Mouse (Mus musculus): ENCODE results near the gene Gpn2.

Gpn2 gene

DNA sequence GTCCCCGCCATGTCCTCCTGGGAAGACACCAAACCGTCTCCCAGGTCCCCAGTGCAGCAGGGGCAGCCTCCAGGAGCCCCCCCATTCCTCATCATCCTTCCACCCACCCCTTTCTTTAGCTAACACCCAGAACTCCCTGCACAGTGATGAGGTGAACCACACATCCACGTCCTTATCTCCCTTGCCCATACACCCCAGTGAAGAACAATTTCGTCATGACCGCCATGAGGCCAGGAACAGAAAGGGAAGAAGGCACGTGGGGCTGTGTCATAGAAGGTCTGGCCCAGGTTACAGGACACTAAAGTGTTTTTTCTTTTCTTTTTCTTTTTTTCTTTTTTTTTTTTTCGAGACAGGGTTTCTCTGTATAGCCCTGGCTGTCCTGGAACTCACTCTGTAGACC lies 40.7 kb downstream of the Gpn2 start:
- in situ Hi-C loops (cut with MboI, MseI): no loop called here

GRCm38 (mm10) chr4:133625621-133626071 lies 41.5 kb downstream of the Gpn2 start:
- in situ Hi-C loops (cut with MboI, MseI): no loop called here

DNA sequence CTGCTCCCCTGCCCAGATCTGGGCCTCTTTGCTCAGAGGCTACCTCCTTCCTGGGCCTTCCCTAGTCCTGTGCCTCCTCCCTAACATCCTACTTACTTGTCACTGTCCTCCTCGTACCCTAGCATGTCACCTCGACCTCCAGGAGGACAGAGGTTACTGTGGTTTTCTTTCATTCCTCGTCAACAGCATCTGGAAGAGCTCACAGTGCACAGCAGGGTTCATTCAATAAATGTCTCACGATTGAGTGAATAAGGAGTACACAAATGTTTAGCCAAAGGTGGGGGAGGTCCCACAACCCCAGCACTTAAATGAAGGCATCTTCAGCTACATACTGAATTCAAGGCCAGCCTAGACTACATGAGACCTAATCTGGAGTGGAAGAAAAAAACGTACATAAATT lies 42.1 kb downstream of the Gpn2 start:
- in situ Hi-C loops (cut with MboI, MseI): no loop called here

DNA sequence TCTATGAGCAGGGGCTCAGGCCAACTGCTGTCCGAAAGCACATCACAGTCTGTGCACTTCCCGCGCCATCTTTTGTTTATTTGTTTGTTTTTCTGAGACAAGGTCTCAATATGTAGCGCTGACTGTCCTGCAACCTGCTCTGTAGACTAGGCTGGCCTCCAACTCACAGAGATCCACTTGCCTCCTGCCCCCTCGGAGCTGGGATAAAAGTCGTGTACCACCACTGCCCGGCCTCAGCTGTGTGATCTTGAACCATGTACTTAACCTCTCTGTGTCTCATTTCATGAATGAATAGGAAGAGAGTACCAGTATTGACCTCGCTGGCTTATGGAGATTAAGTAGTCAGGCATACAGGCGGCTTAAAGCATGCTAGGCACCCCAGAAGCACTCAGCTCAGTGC lies 42.5 kb downstream of the Gpn2 start:
- in situ Hi-C loops (cut with MboI, MseI): no loop called here

- in situ Hi-C loops (cut with MboI, MseI): no loop called here
Measured at GRCm38 (mm10) chr4:133627039-133627438, 42.9 kb downstream of the Gpn2 start.

GRCm38 (mm10) chr4:133628517-133628916 lies 44.4 kb downstream of the Gpn2 start:
- in situ Hi-C loops (cut with MboI, MseI): no loop called here

- in situ Hi-C loops (cut with MboI, MseI): no loop called here
Measured at GRCm38 (mm10) chr4:133629191-133629590, 45.0 kb downstream of the Gpn2 start.

GRCm38 (mm10) chr4:133630326-133630920 lies 46.3 kb downstream of the Gpn2 start:
- in situ Hi-C loops (cut with MboI, MseI): no loop called here

DNA sequence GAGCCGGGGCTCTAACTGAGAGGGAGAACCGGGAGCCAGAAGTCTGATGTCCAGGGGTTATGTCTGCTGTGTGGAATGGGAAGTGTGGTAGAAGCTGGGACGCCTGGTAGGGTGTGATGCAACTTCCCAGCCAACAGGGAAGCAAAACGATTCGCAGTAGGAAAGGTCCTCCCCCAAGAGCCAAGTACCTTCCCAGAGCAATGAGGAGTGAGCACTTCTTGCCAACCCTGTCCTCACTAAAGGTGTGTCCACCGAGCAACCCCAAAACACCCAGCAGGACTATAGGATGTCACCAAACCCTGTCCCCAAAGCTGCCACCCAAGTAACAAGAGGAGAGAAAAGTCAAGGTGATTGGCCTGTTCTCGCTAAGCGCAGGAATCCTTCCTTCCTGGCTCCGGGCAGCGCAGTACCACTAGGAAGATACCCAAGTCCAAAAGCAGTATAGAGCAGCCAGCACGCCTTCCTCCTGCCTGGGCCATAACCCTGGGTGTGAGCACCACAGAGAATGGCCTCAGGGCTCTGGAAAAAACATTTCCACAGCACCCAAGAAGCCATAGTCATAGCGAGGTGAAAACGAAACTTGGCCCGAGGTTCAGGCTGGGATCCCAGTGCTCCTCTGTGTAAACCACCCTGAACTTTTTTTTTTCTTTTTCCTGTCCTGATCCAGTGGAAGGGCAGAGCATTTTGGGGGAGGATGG lies 47.1 kb downstream of the Gpn2 start:
- in situ Hi-C loops (cut with MboI, MseI): no loop called here

DNA sequence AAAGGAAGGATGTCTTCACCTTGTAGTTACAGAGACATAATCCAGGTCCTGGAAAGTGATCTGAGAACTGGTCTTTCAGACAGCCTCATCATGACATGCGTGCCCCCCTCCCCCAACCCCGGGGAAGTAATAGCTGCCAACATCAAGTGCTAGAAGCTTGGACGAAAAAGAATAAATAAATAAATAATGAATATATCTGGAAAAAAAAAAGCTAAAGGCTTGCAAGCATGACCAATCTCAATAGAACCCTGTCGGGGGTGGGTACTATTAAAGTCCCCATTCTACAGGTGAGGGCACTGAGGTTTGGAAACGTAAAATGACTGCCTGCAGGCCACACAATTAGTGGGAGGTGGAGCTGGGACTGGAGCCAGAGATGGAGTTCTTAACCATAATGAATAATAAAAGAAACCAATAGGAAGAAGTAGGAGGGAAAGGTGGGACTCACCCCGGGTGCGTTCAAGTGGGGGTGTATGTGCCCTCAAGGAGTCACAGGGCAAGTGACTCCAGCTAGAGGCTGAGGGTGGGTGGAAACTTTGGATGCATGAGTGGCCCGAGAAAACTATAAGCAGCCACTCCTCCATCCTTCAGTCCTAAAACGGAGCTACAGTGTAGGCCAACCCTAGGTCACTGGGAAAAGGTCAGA lies 47.7 kb downstream of the Gpn2 start:
- in situ Hi-C loops (cut with MboI, MseI): no loop called here

DNA sequence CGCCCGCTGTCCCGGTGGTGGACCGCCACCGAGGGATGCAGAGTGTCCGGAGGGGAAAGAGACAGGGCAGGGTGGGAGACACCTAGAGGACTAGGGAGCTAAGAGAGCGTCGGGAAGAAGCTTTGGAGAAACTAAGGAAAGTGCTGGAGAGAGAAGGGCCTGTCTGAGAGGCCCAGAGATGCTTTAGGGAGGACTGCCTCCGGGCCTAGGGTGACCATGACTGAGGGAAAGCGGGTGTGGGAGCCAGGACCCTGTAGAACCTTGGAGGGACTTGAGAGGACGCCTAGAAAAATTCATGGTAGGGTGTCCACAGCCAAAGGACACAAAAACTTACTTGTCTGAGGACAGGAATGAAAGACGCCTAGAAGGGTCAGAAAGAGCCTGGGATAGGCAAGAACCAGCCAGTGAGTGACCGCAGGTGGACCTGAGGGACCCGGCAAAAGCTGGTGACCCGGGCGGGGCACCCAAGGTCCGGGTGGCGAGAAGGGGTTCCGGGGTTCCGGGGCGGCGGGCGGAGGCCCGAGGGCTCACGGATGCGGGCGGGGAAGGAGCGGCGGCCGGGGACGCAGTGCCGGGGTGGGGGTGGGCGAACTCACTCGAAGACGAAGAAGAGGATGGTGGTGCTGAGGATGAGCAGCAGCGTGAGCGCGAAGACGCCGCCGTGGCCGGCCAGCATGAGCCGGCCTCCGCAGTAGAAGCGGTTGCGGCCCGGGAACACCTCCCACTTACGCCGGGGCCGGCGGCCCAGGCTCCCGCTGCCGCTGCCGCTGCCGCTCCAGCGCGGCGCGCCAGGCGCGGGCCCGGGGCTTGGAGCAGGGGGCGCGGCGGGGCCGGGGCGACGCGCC lies 48.5 kb downstream of the Gpn2 start:
- in situ Hi-C loops (cut with MboI, MseI): no loop called here

DNA sequence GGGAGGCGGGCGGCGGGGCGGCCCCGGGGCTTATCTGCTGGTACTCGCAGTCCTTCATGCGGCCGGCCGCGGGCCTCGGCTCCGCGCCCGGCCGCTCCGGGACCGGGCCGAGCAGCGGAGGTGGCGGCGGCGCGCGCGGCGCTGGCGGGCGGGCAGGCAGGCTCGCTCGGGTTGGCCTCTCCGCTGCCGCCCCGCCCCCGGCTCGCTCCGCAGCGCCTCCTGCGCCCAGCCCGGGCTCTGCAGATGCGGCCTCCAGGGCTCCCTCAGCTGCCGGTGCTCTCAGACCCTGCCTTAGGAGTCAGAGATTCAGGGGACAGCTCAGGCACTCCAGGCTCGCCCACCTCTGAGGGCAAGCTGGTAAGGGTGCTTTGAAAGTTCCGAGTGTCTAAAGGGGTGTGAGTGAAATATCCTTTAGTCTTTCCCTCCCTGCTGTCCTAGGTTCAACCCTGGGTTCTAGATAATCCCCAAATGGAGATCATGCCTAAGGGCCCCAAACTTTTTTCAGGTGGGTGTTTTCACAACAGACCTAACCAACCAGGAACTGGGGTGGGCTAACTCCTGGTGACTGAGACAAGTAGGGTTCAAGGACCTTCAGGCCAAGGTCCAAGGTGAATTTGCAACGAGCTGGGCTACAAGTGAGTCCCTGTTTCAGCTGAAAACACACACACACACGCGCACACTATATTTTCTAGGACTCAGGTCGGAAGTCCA lies 49.3 kb downstream of the Gpn2 start:
- in situ Hi-C loops (cut with MboI, MseI): no loop called here

GRCm38 (mm10) chr4:133634043-133634410 lies 49.9 kb downstream of the Gpn2 start:
- in situ Hi-C loops (cut with MboI, MseI): no loop called here
